Mouse (Mus musculus): ENCODE results near the gene Ttyh3.
"Not testable (repeated sequence)": the region's sequence is repeated elsewhere in the genome, so short reads cannot be mapped to it uniquely, and the experiment has no call there.

Gene Ttyh3

DNA sequence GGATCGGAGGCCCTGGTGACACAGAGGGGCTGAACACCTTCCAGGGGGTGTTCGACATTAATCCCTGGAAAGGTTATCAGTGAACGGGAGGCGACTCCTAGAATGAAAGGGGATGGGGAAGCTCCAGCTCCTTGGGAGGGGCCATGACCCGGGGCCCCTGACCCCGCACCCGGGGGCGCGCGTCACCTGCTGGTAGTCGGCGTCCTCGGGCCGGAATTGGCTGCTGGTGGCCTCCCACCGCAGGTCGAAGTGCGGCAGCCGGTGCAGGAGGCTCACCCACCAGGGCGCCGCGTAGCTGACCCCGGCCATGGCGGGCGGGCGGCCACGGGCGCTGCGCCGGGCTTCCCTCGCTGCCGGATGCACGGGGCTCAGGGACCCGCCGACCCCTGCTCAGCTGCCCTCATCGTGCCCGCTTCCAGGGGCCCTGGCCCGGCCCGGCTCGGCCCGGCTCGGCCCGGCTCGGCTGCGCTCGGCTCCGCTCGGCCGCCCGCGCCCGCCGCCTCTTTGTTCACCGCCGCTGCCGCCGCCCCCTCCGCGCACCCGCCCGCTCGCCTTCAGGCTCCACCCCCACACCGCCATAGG lies at the start of gene Ttyh3:
TSS of gene Ttyh3 (minus strand) at position 513 of the 582 bp plus-strand sequence.
- no peak for DNase-seq (ENCODE audit: low read depth, low spot score)

DNA sequence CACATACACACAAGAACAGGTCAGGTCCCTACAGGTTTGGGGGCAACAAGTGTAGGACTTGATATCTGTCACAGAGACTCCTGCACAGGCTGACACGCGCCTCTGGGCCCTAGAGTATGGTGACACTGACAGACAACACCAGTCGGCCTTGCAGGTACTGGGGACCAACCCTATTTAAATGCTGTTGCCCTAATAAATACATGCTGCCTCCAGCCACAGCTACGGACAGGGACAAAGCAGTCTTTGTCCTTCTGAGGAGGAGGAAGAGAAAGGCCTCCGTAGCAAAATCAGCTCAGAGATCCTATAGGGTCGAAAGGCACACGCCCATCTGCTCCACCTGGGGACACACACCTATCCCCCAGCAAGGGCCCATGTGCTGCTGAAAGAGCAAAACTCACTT lies 47.2 kb upstream of the Ttyh3 start:
- no peak for DNase-seq (ENCODE audit: low read depth, low spot score)

DNA sequence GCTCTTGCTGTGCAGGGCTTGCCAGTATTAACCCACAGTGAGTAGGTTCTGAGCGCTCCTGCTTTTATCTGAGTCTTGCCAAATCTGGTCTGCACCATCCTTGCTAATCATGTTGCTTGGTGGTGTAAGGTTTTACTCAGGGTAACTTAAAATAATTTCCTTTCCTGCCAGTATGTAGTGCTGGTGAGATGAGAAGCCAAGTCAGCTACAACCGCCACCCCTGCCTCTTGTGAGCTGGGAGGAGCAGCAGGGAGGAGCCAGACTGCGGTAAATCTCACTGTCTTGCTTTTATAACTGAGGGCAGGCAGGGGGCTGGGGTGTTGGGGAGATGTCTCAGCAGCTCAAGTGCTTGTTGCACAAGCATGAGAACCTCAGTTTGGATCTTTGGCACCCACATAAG lies 39.6 kb upstream of the Ttyh3 start:
- DNase-seq (ENCODE audit: low read depth, low spot score), result no peak

DNA sequence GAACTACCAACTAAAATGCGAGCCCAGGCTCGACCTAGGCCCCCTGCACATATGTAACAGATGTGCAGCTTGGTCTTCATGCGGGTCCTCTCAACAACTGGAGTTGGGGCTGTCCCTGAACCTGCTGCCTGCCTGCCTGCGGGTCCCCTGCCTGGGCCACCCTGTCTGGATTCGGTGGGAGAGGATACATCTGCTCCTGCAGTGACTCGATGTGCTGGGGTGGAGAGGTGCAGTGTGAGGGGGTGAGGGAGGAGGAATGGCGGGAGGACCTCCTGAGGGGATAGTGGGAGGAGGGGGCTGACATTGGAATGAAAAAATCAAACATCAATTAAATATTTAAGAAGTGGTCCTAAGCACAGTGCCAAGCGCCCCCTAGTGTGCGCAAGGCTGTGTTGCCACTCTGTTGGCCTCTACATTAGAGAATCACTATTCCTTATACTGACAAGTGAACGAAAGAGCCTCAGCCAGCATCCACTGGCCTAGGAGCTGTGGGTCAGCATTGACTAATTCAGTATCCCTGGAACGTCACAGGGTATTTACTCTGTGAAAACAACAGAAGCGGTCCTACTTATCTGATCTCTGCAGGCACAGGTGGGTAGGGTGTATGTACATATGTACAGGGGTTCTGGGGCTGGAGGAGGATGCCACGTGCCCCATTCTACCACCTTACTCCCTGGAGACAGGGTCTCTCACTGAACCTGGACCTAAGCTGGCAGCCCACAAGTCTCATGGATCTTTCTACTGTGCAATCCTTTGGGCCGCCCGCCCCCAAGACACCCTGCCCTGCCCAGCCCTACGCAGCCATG lies 35.7 kb upstream of the Ttyh3 start:
- no peak for DNase-seq (ENCODE audit: low read depth, low spot score)

DNA sequence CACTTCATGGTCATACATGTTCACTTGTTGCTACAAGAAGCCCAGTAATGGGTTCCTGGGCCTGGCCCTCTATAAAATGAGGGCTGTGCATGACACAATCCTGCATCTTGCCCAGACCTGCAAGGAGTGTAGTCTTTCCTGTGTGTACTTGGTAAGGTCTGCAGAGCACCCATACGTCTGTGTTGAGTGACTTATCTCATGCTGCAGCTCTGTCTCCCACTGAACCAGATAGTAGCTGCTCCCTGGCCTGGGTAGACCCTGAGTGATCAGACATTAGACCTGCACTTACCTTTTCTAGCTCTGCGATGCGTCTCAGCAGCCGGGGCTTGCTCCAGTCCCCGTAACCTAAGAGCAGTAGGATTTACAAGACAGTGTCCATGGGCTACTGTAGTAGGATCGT lies 33.3 kb upstream of the Ttyh3 start:
- DNase-seq (ENCODE audit: low read depth, low spot score), result no peak

DNA sequence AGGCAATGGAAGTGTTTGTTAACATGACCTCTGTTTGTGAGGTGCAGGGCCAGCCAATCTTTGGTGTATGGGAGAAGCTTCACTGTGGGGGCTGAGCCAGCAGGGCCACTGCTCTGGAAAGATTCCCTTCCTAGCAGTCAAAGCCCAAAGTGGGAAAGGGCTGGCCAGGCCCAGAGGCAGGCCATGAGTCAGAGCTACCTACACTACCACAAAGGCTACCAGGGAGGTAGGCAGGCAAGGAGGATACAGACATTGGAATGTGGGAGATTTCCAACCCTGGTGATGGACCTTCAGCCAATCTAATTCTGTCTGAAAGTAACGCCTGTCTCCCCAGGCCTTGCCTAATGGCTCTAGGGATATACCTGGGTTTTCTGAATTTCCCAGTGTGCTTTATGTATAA lies 32.1 kb upstream of the Ttyh3 start:
- no peak for DNase-seq (ENCODE audit: low read depth, low spot score)

DNA sequence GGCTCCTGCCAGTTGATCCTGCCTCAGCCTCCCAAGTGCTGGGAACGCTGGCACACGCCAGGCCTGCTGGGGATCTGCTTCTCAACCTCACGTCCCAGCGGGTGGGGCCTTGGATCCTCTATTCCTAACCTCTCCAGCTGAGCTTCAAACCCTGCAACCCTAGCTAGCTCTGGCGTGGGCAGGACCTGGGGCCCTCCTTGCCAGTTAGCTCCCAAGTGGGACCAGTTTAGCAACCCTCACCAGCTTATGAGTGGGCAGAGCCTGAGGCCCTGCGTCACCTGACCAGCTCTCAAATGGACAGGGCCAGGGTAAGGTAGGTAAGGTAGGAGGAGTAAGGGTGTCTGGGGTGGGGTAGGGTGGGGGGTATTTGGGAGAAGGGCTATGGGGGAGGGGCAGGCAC lies 31.2 kb upstream of the Ttyh3 start:
- no peak for DNase-seq (ENCODE audit: low read depth, low spot score)

DNA sequence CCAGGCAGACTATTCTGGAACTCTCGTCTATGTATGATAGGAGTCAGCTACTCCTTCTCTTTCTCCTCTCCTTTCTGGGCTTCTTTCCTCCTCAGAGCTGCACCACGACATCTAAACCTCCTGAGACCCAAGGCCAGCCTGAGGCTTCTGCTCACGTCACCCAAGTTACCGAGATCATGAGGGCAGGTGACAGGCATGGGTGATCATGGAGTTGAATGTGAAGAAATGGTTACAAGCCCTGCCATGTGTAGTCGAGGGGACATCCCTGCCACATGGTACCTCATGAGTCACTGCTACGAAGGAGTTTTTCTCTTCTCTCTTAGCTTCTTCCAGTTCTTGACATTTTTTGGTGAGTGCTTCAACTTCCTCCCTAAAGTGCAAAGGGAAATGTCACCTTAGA lies 28.3 kb upstream of the Ttyh3 start:
- DNase-seq (ENCODE audit: low read depth, low spot score), result no peak

DNA sequence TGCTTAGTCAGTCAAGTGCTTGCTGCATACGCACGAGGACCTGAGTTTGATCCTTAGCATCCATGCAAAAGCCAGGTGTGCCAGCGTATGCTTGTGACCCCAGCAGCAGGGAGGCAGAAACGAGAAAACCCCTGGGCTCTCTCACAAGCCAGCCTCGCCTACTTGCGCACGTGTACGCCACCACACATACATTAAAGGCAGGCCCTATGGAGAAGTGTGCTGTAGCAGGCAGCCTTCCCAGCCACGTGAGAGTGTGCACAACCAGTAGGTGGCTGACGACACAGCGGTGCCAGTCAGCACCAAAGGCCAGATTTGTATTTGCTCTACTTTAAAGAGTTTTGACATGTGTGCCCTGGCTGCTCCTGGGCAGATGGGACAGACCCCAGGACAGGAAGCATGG lies 26.8 kb upstream of the Ttyh3 start:
- no peak for DNase-seq (ENCODE audit: low read depth, low spot score)

DNA sequence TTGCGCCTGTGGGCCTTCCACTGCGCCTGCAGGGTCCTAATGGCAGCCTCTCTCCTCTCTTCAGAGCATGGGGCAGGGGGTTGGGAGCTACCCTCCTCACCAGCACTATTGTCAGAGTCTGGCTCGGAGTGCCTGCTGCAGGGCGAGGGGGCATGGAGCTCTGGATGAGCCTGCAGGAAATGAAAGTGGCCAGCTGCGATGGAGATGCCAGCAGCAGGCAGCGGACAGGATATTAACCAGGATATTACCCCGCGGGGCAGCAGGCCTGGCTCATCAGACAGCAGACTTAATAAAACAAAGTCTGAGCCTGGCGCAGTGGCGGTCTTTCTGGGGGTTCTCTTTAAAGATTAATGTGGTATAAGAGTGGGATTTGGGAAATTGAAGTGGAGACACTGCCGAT lies 26.2 kb upstream of the Ttyh3 start:
- no peak for DNase-seq (ENCODE audit: low read depth, low spot score)

DNA sequence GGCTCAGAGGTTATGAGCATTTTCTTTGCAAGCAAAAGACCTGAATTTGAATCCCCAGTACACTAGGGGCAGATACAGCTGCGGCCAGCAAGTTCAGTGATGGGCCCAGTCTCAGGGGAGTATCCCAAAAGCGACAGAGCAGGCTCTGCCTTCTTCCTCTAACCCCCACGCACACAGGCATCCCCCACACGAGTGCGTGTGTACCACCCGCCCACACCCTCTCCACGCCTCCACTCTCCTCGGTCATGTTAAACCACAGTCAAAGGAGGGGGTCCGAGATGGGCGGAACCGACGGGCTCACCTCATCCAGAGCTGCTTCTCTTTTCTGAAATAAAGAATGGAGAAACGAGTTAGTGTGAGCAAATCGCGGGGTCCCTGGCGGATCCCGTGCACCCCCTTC lies 25.2 kb upstream of the Ttyh3 start:
- no peak for DNase-seq (ENCODE audit: low read depth, low spot score)

DNA sequence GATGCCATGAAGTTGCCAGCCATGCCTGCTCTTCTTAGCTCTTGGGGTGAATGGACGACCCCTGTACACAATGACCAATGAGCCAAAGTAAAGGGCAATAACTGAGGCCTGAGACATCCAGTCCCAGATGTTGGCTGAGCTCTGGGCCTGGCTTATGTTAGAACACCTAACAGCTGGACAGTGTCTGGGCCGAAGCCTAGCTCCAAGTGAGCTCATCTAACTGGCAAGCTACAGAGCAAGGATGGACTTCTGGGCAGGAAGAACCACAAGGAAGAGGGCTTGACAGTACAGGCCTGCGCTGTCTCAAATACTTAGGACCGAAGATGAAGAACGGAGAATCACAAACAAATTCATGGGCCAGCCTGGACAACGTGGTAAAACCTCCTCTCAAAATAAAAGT lies 23.8 kb upstream of the Ttyh3 start:
- DNase-seq (ENCODE audit: low read depth, low spot score), result not testable (repeated sequence)

DNA sequence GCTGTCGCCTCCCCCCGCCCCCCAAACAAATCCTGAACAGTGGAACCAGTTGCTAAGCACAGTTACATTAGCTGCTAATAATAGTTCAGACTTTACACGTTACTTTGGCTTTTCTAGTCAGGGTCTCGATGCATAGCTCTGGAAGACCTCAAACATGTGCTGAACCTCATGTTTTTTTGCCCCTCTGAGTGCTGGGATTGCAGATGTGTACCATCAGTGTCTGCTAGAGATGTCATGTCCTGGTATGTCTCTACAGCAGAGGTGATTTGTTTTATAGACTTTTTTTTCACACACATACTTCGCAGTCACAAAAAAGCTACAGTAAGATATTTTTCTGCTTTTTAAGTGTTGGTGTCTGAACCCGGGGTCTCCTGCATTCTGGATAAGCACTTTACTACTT lies 23.3 kb upstream of the Ttyh3 start:
- DNase-seq (ENCODE audit: low read depth, low spot score), result no peak

DNA sequence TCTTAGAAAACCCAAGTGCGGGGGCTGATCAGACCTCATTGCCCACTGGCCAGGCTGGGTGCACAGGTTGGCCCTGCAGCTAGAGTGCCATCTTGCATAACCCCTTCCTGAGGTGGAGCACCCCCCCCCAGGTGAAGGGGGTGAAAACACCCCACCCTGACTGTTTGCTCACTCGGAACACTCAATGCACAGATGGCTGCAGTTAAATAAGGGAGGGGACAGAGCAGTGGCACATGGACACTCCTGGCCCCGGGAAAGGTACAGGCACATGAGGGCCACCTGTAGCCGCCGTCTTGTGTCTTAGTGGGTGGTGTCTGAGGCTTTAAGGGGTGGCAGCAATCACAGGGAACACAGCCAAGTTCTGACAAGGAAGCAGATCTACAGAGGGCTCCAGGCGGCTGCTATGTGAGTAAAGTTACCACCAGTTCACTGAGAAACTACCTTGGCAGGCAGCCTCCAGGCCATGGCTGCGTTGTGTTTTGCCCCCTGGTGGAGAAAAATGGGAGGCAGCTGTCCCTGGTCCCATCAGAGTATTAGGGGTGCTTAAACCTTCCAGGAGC lies 14.9 kb upstream of the Ttyh3 start:
- no peak for DNase-seq (ENCODE audit: low read depth, low spot score)

DNA sequence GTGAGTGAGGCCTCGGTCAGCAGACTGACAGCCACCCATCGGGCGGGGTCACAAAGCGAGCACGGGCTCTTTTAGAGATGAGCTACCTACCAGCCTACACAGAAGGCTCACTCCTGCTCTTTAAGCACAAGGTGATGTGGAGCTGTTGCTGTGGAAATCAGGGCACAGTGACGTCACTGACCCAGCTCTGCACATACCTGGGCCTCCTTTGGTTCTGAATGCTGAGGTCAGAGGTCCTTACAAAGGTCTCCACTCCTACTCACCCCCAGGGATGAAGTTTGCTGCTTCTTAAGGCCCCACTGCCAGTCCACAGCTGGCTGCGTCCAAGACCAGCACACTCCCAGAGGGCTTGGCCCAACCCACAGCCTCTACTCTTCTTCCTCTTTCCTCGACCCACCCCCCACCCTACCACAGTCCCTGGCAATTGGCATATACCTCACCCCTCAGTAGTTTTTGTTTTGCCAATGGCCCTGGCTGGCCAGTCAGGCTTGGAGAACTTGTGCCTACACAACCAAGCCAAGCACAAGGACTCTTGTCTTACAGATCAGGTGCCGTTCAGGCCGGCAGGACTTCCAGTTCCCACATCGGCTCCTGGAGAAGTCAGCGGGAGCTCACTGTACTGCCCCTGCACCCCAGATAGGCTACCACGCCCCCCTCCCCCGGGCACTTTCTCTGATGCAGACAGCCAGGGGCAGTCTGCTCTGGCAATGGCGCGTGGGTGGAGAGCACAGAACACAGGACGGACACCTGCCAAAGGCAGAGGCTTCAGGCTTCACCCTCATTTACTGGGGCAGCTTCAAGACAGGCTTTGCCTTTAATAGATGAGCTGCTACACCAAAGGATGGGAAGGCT lies 14.1 kb upstream of the Ttyh3 start:
- no peak for DNase-seq (ENCODE audit: low read depth, low spot score)

DNA sequence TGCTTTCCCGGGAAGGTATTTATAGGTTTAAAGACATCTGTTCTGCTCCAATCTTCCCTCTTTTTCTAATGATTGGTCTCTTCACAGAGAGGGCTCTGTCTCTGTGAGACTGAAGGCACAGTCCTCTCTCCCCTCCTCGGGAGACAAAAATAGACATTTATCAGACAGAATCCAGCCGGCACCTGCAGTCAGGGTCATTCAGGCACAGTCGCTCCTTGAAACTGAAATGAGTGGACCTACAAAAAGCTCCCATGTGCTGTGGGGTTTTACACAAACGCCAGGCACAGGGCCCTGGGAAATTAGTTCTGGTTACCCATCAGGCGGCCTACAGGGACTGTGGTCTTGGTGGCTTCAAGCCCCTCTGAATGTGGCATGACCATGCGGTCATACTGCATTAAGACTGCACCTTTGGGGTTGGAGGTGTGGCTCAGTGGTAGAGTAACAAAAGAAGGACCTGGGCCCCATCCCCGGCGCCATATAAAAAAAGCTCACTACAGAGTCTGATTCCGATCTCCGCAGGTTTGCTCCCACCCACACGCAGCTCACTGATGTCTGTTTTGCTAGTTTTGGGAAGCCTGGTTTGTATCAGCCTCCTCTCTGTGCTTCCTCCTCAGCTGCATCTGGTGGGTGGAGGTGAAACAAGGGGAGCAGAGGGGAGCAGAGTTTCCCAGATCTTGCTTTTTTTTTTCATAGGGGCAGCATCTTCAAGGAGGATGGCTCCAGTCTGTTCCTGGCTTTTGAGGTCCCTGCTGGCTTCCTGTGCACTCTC lies 13.2 kb upstream of the Ttyh3 start:
- no peak for DNase-seq (ENCODE audit: low read depth, low spot score)

DNA sequence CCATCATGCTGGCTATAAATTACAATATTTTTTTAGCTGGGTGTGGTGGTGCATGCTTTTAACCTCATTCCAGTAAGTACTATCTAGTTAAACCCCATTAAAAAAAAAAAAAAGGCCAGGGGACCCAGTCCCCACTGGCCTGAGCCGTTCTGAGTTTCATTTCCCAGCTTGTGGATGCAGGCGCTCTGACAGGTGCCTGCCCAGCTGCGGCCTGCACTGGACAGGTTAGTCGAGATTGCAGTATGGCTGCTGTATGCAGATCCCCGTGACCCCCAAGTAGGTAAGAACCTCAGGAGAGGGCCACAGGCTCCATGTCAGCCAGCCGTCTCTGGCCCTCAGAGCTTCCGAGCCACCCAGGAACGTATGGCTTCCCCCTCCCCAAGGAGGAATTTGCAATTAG lies 12.6 kb upstream of the Ttyh3 start:
- DNase-seq (ENCODE audit: low read depth, low spot score), result no peak

DNA sequence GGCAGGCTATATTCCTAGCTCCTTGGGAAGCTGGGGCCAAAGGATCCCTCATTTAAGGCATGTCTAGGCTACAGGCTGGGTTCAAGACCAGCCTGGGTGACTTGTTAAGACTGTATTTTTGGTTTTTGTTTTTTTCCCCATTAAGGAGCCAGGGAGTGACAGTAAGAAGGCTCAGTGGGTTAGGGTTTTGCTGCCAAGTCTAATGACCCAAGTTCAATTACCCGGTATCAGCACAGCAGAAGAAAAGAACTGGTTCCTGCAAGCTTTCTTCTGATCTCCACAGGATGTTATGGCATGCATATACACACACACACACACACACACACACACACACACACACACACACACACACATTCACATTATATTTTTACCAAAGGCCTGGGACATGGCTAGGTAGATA lies 11.6 kb upstream of the Ttyh3 start:
- DNase-seq (ENCODE audit: low read depth, low spot score), result no peak

DNA sequence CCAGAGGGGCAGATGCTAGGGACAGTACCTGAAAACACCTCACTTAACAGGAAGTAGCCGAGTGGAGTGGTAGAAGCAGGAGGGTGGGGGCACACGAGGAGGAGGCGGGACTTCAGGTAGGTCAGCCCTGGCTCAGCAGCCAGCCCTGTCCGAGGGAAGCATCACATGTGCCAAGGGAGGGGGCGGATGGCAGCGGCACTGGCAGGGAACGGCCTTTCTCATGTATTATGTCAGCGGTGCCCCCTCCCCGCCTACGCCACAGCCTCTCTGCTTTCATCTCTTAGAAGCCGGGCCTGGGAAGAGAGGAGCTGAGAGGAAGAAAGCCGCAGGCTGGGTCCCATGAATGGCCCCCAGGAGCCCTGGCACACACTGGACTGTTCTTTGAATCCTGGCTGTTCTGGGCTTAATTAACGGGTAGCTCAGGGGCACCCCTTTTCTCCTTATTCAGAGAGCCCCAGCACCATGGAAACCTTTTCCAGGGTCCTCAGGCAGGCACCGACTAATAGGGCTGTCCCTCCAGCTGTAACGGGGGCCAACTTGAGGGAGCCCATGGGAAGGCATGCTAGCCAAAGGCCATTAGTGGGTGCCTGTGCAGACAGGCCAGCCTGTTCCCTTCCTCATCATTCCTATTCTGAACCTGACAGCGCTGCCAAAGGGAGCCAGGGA lies 10.9 kb upstream of the Ttyh3 start:
- no peak for DNase-seq (ENCODE audit: low read depth, low spot score)

DNA sequence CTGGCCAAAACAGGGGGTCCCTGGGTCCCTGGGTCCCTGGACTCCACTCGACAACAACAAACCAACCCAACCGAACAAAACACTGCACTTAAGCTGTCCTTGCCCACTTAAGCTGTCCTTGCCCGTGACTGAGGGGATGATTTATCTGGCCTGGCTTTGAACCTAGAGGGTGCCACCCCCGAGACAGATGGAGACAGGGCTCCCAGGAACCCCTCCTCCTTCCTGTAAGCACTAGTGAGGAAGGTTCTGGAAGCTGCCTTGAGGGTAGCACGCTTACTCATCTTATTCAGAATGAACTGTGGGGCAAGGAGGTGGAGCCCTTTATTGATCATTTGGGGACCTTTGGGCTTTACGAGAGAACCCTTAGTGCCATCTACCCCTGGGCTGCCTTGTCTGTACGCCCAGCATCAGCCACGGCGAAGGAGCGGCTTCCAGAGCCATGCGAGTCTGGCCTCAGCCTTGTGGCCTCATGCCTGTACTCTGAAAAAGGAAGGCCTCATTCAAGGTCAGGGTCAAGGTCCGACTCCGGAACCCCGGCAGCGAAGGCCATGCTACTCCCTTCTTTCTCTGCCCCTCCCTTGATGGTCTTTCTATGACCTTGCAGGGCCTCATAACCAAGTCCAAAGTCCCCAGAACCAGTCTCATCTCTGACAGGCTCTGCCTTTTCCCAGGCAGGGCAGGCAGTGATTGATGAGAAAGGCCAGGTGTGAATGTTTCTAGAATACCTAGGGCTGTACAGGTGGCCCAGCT lies 5.4 kb upstream of the Ttyh3 start:
- no peak for DNase-seq (ENCODE audit: low read depth, low spot score)

All from retina, adult 2 months (tissue).